Mouse (Mus musculus) MEL (cell line): Measurements from ENCODE around the gene Myct1. TPM values are rescaled to one million over a fixed set of nuclear protein-coding genes. Genes with fewer than 3 reads are reported as not detected.

Experiments used
- DNase-seq: peaks from one replicate; pipeline ENCODE4 v3.0.0; 2011; ENCODE audit warnings: low read depth, low spot score
- H3K27ac ChIP-seq: 2 replicates; pipeline ENCODE4 v1.5.1; 2012; ENCODE audit warnings: low read depth, mild to moderate bottlenecking, control low read depth, low read length, moderate library complexity; ENCODE audit not compliant: control insufficient read depth
- H3K27me3 ChIP-seq, 2 experiments: fragments of 150-350 bp in 1 of 2; sonication (generic) in 1 of 2; 2 replicates each; pipeline ENCODE4 v1.6.1; 2012; ENCODE audit warnings: low read length in 2 of 2, mild to moderate bottlenecking in 2 of 2, improper control_type of control experiment in 1 of 2, moderate library complexity in 1 of 2; ENCODE audit not compliant: insufficient read depth in 2 of 2, control insufficient read depth in 1 of 2
- H3K36me3 ChIP-seq, 2 experiments: 2 replicates each; pipeline ENCODE4 v1.6.1; 2012 to 2014; ENCODE audit warnings: low read length in 2 of 2, improper control_type of control experiment in 1 of 2, inconsistent platforms in 1 of 2, mild to moderate bottlenecking in 1 of 2; ENCODE audit not compliant: insufficient read depth in 2 of 2, control insufficient read depth in 1 of 2
- H3K4me1 ChIP-seq, 2 experiments: fragments of 150-350 bp in 1 of 2; sonication (generic) in 1 of 2; 2 replicates each; pipeline ENCODE4 v1.6.1; 2012; ENCODE audit warnings: low read length in 2 of 2, improper control_type of control experiment in 1 of 2, mild to moderate bottlenecking in 1 of 2; ENCODE audit not compliant: insufficient read depth in 2 of 2, control insufficient read depth in 1 of 2
- H3K4me3 ChIP-seq, 2 experiments: fragments of 150-350 bp in 1 of 2; sonication (generic) in 1 of 2; 2 replicates each; pipeline ENCODE4 v1.5.1; 2012; ENCODE audit warnings: low read depth in 2 of 2, low read length in 2 of 2, mild to moderate bottlenecking in 2 of 2, moderate library complexity in 2 of 2, control low read depth in 1 of 2, improper control_type of control experiment in 1 of 2; ENCODE audit not compliant: control insufficient read depth in 1 of 2, insufficient read depth in 1 of 2
- H3K79me2 ChIP-seq: 2 replicates; pipeline ENCODE4 v1.6.1; 2012; ENCODE audit warnings: mild to moderate bottlenecking, low read length, moderate library complexity; ENCODE audit not compliant: control insufficient read depth, poor library complexity, insufficient read depth
- H3K9ac ChIP-seq: 2 replicates; pipeline ENCODE4 v1.6.1; 2012; ENCODE audit warnings: low read depth, mild to moderate bottlenecking, control low read depth, low read length, moderate library complexity; ENCODE audit not compliant: control insufficient read depth, poor library complexity, severe bottlenecking
- H3K9me3 ChIP-seq: fragments of 150-350 bp; sonication (generic); replicated peaks from 2 replicates; pipeline ENCODE4 v1.6.1; 2012; ENCODE audit warnings: mild to moderate bottlenecking, low read length, improper control_type of control experiment, moderate library complexity; ENCODE audit not compliant: insufficient read depth
- CTCF ChIP-seq, 3 experiments: IDR thresholded peaks in 2 of 3; conservative IDR thresholded peaks in 1 of 3; 2 replicates each; pipeline ENCODE4 v1.5.1; 2011 to 2012; ENCODE audit warnings: low read length in 3 of 3, low read depth in 2 of 3, mild to moderate bottlenecking in 2 of 3, improper control_type of control experiment in 1 of 3, inconsistent platforms in 1 of 3, mixed read lengths in 1 of 3, moderate library complexity in 1 of 3; ENCODE audit not compliant: control insufficient read depth in 1 of 3, insufficient read depth in 1 of 3, poor library complexity in 1 of 3, severe bottlenecking in 1 of 3
- E2F4 ChIP-seq: IDR thresholded peaks from 2 replicates; pipeline ENCODE4 v1.6.1; 2011; ENCODE audit warnings: low read depth, low read length, improper control_type of control experiment, borderline replicate concordance
- EP300 ChIP-seq, 2 experiments: IDR thresholded peaks; 2 replicates each; pipeline ENCODE4 v1.6.1; 2011; ENCODE audit warnings: improper control_type of control experiment in 2 of 2, low read length in 2 of 2, low read depth in 1 of 2, mild to moderate bottlenecking in 1 of 2
- GABPA ChIP-seq: IDR thresholded peaks from 2 replicates; pipeline ENCODE4 v1.6.1; 2012; ENCODE audit warnings: low read depth, mild to moderate bottlenecking, inconsistent platforms, low read length, improper control_type of control experiment, moderate library complexity
- HCFC1 ChIP-seq: IDR thresholded peaks from 2 replicates; pipeline ENCODE4 v1.6.1; 2012; ENCODE audit warnings: low read depth, mild to moderate bottlenecking, inconsistent platforms, low read length, improper control_type of control experiment, moderate library complexity
- KAT2A ChIP-seq: conservative IDR thresholded peaks from 2 replicates; pipeline ENCODE4 v1.6.1; 2012; ENCODE audit warnings: low read depth, low read length, improper control_type of control experiment, inconsistent platforms
- MAFK ChIP-seq: IDR thresholded peaks from 2 replicates; pipeline ENCODE4 v1.6.1; 2011; ENCODE audit warnings: low read depth, mild to moderate bottlenecking, low read length, improper control_type of control experiment, borderline replicate concordance
- MEF2A ChIP-seq: IDR thresholded peaks from 2 replicates; pipeline ENCODE4 v1.6.1; 2014; ENCODE audit warnings: low read depth, mild to moderate bottlenecking, inconsistent platforms, low read length, improper control_type of control experiment; ENCODE audit not compliant: poor library complexity, insufficient replicate concordance, severe bottlenecking; ENCODE audit errors: extremely low read depth
- MXI1 ChIP-seq: IDR thresholded peaks from 2 replicates; pipeline ENCODE4 v1.6.1; 2011; ENCODE audit warnings: mild to moderate bottlenecking, low read depth, low read length, improper control_type of control experiment
- MYC ChIP-seq: IDR thresholded peaks from 2 replicates; pipeline ENCODE4 v1.6.1; 2011; ENCODE audit warnings: low read depth, mild to moderate bottlenecking, low read length, improper control_type of control experiment, moderate library complexity
- NRF1 ChIP-seq: IDR thresholded peaks from 2 replicates; pipeline ENCODE4 v1.6.1; 2014; ENCODE audit warnings: low read depth, mild to moderate bottlenecking, inconsistent platforms, low read length, improper control_type of control experiment, moderate library complexity; ENCODE audit not compliant: poor library complexity, insufficient read depth, severe bottlenecking
- POLR2A ChIP-seq, 2 experiments: IDR thresholded peaks; 2 replicates each; pipeline ENCODE4 v1.6.1; 2011 to 2012; ENCODE audit warnings: low read length in 2 of 2, mild to moderate bottlenecking in 2 of 2, control low read depth in 1 of 2, improper control_type of control experiment in 1 of 2, low read depth in 1 of 2, moderate library complexity in 1 of 2; ENCODE audit not compliant: control insufficient read depth in 1 of 2, insufficient read depth in 1 of 2, poor library complexity in 1 of 2
- POLR2AphosphoS2 ChIP-seq: IDR thresholded peaks from 2 replicates; pipeline ENCODE4 v1.6.1; 2011; ENCODE audit warnings: low read length, improper control_type of control experiment
- RAD21 ChIP-seq: IDR thresholded peaks from 2 replicates; pipeline ENCODE4 v1.6.1; 2011; ENCODE audit warnings: mild to moderate bottlenecking, low read depth, low read length, improper control_type of control experiment
- RCOR1 ChIP-seq: IDR thresholded peaks from 2 replicates; pipeline ENCODE4 v1.6.1; 2012; ENCODE audit warnings: low read depth, mild to moderate bottlenecking, inconsistent platforms, low read length, improper control_type of control experiment
- SIN3A ChIP-seq: IDR thresholded peaks from 2 replicates; pipeline ENCODE4 v1.6.1; 2012; ENCODE audit warnings: low read length, improper control_type of control experiment, inconsistent platforms
- USF1 ChIP-seq: IDR thresholded peaks from 2 replicates; pipeline ENCODE4 v1.6.1; 2014; ENCODE audit warnings: low read depth, mild to moderate bottlenecking, inconsistent platforms, low read length, improper control_type of control experiment, moderate library complexity
- ZKSCAN1 ChIP-seq: IDR thresholded peaks from 2 replicates; pipeline ENCODE4 v1.6.1; 2012; ENCODE audit warnings: low read depth, mild to moderate bottlenecking, inconsistent platforms, low read length, improper control_type of control experiment, moderate library complexity
- polyA plus RNA-seq, 2 experiments: library from polyadenylated mRNA; stranded (reverse) in 1 of 2; unstranded in 1 of 2; fragments of >175 nt in 1 of 2; fragments of >200 nt in 1 of 2; gene quantifications; 2 replicates each; pipeline versions ENCODE4 v1.2.1 to v1.2.4; 2012; ENCODE audit warnings: low replicate concordance in 2 of 2, low read depth in 1 of 2; ENCODE audit not compliant: insufficient read length in 2 of 2, insufficient read depth in 1 of 2, missing spikeins in 1 of 2
- total RNA-seq: library from RNA; depleted of rRNA; stranded (reverse); fragments of 300-350 nt; gene quantifications from 2 replicates; pipeline ENCODE4 v1.2.3, GENCODE M21; 2012

Myct1 gene
- total and polyA plus RNA-seq, 3 experiments: 0.24 TPM; not detected in 2

GRCm38 (mm10) chr10:5550168-5551021, 43.2 kb upstream of the Myct1 start:
- TF ChIP-seq KAT2A (no peak), HCFC1 (no peak), EP300 (IDR thresholded peaks at IDR 0.05; ENCODE audit: low read depth in 1 of 2, low read length in 2 of 2) (no peak), SIN3A (no peak), POLR2AphosphoS2 (no peak), NRF1 (no peak)
- Histone ChIP-seq H3K27me3 (peaks cover 0 to 5% of the 10 kb centered on the region in 2 experiments; a peak in 2 of 4 replicates), H3K27ac (no peak overlapping the region), H3K4me1 (no peaks in the 10 kb centered on the region), H3K9me3 (no peaks in the 10 kb centered on the region), H3K36me3 (no peaks in the 10 kb centered on the region), H3K4me3 (no peak overlapping the region), H3K79me2 (no peaks in the 10 kb centered on the region), H3K9ac (no peak overlapping the region)
- no peak for DNase-seq

GRCm38 (mm10) chr10:5551382-5551781, 42.2 kb upstream of the Myct1 start, which contains the start of gene Syne1:
Gene Syne1, minus strand, starts transcription at chr10:5551482.
- no peaks in the 10 kb centered on the region for H3K36me3 ChIP-seq
- no peak for TF ChIP-seq GABPA
- no peak for TF ChIP-seq RCOR1
- no peak for TF ChIP-seq ZKSCAN1
- TF ChIP-seq, all 39 proteins: peak for 0
- H3K9me3 ChIP-seq: no peaks in the 10 kb centered on the region
- no peaks in the 10 kb centered on the region for H3K79me2 ChIP-seq
- no peak within 1 kb of the TSS for H3K27ac ChIP-seq
- peaks cover 0 to 5% of the 10 kb centered on the region in 2 experiments; a peak in 2 of 4 replicates for H3K27me3 ChIP-seq
- H3K9ac ChIP-seq: no peak within 1 kb of the TSS
- no peak for DNase-seq
- no peak within 1 kb of the TSS for H3K4me3 ChIP-seq
- no peaks in the 10 kb centered on the region for H3K4me1 ChIP-seq

- no peak overlapping the region for H3K9ac ChIP-seq
- DNase-seq: no peak
- no peak overlapping the region for H3K27ac ChIP-seq
- no peaks in the 10 kb centered on the region for H3K79me2 ChIP-seq
- H3K4me1 ChIP-seq: no peaks in the 10 kb centered on the region
- H3K9me3 ChIP-seq: no peaks in the 10 kb centered on the region
- TF ChIP-seq CTCF (IDR thresholded peaks at IDR 0.05 in 2 of 3, conservative IDR thresholded peaks at IDR 0.05 in 1 of 3; ENCODE audit: control insufficient read depth in 1 of 3, insufficient read depth in 1 of 3, low read depth in 2 of 3, low read length in 3 of 3, poor library complexity in 1 of 3, severe bottlenecking in 1 of 3) (peak in 1 of 3 experiments; percentile 12; a peak in 1 of 6 replicates), USF1 (no peak), MYC (no peak), POLR2A (IDR thresholded peaks at IDR 0.05; ENCODE audit: control insufficient read depth in 1 of 2, insufficient read depth in 1 of 2, low read depth in 1 of 2, low read length in 2 of 2, poor library complexity in 1 of 2) (no peak), RAD21 (peak; percentile 10), E2F4 (no peak), MAFK (no peak), MEF2A (no peak), MXI1 (no peak)
- H3K36me3 ChIP-seq: no peaks in the 10 kb centered on the region
- H3K27me3 ChIP-seq: peaks cover 0 to 5% of the 10 kb centered on the region in 2 experiments; a peak in 2 of 4 replicates
- H3K4me3 ChIP-seq: no peak overlapping the region
Measured at GRCm38 (mm10) chr10:5554941-5555340, 38.6 kb upstream of the Myct1 start.
